Comparison of ENCODE assay signal across 9 mouse cellular contexts in the genomic region with DNA sequence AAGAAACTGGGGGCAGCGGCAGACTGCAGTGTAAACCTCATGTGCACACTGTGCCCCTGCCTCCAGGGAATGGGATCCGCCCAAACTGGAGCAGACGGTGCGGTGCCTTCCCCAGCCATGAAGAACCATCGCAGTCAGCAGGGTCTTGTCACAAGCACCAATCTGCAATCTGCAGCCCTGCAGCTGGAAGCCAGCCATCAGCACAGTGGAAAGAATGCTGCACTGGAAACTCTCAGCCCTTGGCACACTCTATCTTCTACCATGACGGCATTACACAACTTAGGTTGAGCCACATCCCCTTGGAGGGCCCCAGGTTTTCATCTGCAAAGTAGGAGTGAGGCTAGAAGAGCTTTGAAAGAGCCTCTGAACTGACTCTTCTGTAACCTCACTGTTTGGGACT.
A peak's percentile ranks its signal among the peaks of the same experiment; 100 is the strongest.
DNase-seq lines count a peak whose midpoint lies in the region; ATAC-seq lines count a peak whose summit lies in the region.
"Had no signal": no experiment of that assay in that cellular context is flagged by ENCODE, and none has a peak within 500 bp of the region (broad histone marks: within the 10 kb centered on the region; RNA-seq: fewer than 3 reads in every experiment).

No protein-coding gene starts in this region.

- H3K9ac ChIP-seq in hindbrain, embryonic 15.5 days, result no peak overlapping the region
- no peak overlapping the region for H3K9ac ChIP-seq in hindbrain, embryonic 11.5 days (ENCODE audit: low read depth, low read length)
- H3K9ac ChIP-seq in heart, embryonic 11.5 days (ENCODE audit: low read depth, low read length), result no peak overlapping the region
- H3K9ac ChIP-seq in neural tube, embryonic 14.5 days (replicated peaks; ENCODE audit: low read depth, low read length), result no peak overlapping the region

- peaks cover 11% of the 10 kb centered on the region for H3K4me1 ChIP-seq in hindbrain, embryonic 15.5 days (replicated peaks)
- no peaks in the 10 kb centered on the region for H3K4me1 ChIP-seq in hindbrain, embryonic 11.5 days (replicated peaks; ENCODE audit: control insufficient read depth, insufficient read depth, low read length)
- H3K4me1 ChIP-seq in heart, embryonic 11.5 days (ENCODE audit: control insufficient read depth, insufficient read depth, low read length), result peaks cover 39% of the 10 kb centered on the region
- H3K4me1 ChIP-seq in neural tube, embryonic 14.5 days (ENCODE audit: control insufficient read depth, insufficient read depth, low read length), result 0 out of 2 replicates have a peak, but pooled peaks cover 2% of the 10 kb centered on the region

- H3K36me3 ChIP-seq in hindbrain, embryonic 15.5 days, result no peaks in the 10 kb centered on the region
- no peaks in the 10 kb centered on the region for H3K36me3 ChIP-seq in hindbrain, embryonic 11.5 days (ENCODE audit: control insufficient read depth, insufficient read depth, low read length)
- no peaks in the 10 kb centered on the region for H3K36me3 ChIP-seq in heart, embryonic 11.5 days (ENCODE audit: control insufficient read depth, insufficient read depth, low read length)
- no peaks in the 10 kb centered on the region for H3K36me3 ChIP-seq in neural tube, embryonic 14.5 days (ENCODE audit: control insufficient read depth, insufficient read depth, low read length)

- no peak for DNase-seq in hindbrain, embryonic 11.5 days (ENCODE audit: low spot score)
- peak; percentile 76 to 78 for DNase-seq in adrenal gland, postnatal 36 days
- DNase-seq in kidney, postnatal 4 days, result peak; percentile 51 to 63
- no peak for DNase-seq in frontal cortex, postnatal 36 days (ENCODE audit: low spot score in 2 of 2)
- no peak for DNase-seq in layer of hippocampus, postnatal 36 days

- 35% methylated on average over 6 of the region's 6 CpGs for WGBS in hindbrain, embryonic 15.5 days
- WGBS in hindbrain, embryonic 11.5 days, result 76% methylated on average over 6 of the region's 6 CpGs
- WGBS in heart, embryonic 11.5 days (ENCODE audit: insufficient replicate concordance), result 19% methylated on average over 6 of the region's 6 CpGs
- 55% methylated on average over 6 of the region's 6 CpGs for WGBS in neural tube, embryonic 14.5 days

- no peaks in the 10 kb centered on the region for H3K9me3 ChIP-seq in hindbrain, embryonic 15.5 days
- no peaks in the 10 kb centered on the region for H3K9me3 ChIP-seq in hindbrain, embryonic 11.5 days (ENCODE audit: control insufficient read depth, low read length)
- no peaks in the 10 kb centered on the region for H3K9me3 ChIP-seq in heart, embryonic 11.5 days (replicated peaks; ENCODE audit: control insufficient read depth, low read length)
- H3K9me3 ChIP-seq in neural tube, embryonic 14.5 days (ENCODE audit: control insufficient read depth, low read length), result no peaks in the 10 kb centered on the region

- no peak overlapping the region for H3K4me2 ChIP-seq in hindbrain, embryonic 15.5 days
- no peak overlapping the region for H3K4me2 ChIP-seq in hindbrain, embryonic 11.5 days (replicated peaks; ENCODE audit: low read depth, low read length)
- peak overlapping the region; percentile 22 for H3K4me2 ChIP-seq in heart, embryonic 11.5 days
- no peak overlapping the region for H3K4me2 ChIP-seq in neural tube, embryonic 14.5 days (ENCODE audit: low read depth, low read length)

- no peak overlapping the region for H3K27ac ChIP-seq in hindbrain, embryonic 15.5 days (replicated peaks)
- no peak overlapping the region for H3K27ac ChIP-seq in hindbrain, embryonic 11.5 days (ENCODE audit: low read depth, low read length)
- H3K27ac ChIP-seq in heart, embryonic 11.5 days (ENCODE audit: low read depth, low read length), result peak overlapping the region; percentile 86
- no peak overlapping the region for H3K27ac ChIP-seq in neural tube, embryonic 14.5 days (ENCODE audit: low read depth, low read length)

- no peaks in the 10 kb centered on the region for H3K27me3 ChIP-seq in hindbrain, embryonic 15.5 days
- no peaks in the 10 kb centered on the region for H3K27me3 ChIP-seq in hindbrain, embryonic 11.5 days (ENCODE audit: control insufficient read depth, insufficient read depth, low read length)
- no peaks in the 10 kb centered on the region for H3K27me3 ChIP-seq in heart, embryonic 11.5 days (ENCODE audit: control insufficient read depth, insufficient read depth, low read length)
- H3K27me3 ChIP-seq in neural tube, embryonic 14.5 days (ENCODE audit: control insufficient read depth, insufficient read depth, low read length), result no peaks in the 10 kb centered on the region

- peak; percentile 65 for ATAC-seq in hindbrain, embryonic 15.5 days (ENCODE audit: low FRiP score, low read depth)
- no peak for ATAC-seq in hindbrain, embryonic 11.5 days (ENCODE audit: low FRiP score)
- peak; percentile 83; the same call in 1 of the 2 replicates for ATAC-seq in heart, embryonic 11.5 days (replicated peaks; ENCODE audit: insufficient number of reproducible peaks, low FRiP score, low TSS enrichment)
- peak; percentile 74 for ATAC-seq in neural tube, embryonic 14.5 days (ENCODE audit: low read depth)

- H3K4me3 ChIP-seq in hindbrain, embryonic 15.5 days, result no peak overlapping the region
- H3K4me3 ChIP-seq in hindbrain, embryonic 11.5 days (ENCODE audit: low read depth, low read length), result no peak overlapping the region
- no peak overlapping the region for H3K4me3 ChIP-seq in heart, embryonic 11.5 days (ENCODE audit: low read depth, low read length)
- no peak overlapping the region for H3K4me3 ChIP-seq in neural tube, embryonic 14.5 days (ENCODE audit: low read depth, low read length)
- H3K4me3 ChIP-seq: myocyte had no signal

Comparison
In these comparisons a context has a peak if more than half of its experiments do, and no peak if none do; other contexts are left out.
1. DNase-seq: peak in adrenal gland, postnatal 36 days (2 of 2) and kidney, postnatal 4 days (2 of 2); none in hindbrain, embryonic 11.5 days (single experiment), frontal cortex, postnatal 36 days (0 of 2) and layer of hippocampus, postnatal 36 days (0 of 2).